Mouse (Mus musculus) intestine, postnatal 0 days (tissue): ENCODE measurements around the gene Dnajc22. TPM values are rescaled to one million over a fixed set of nuclear protein-coding genes. Genes with fewer than 3 reads are reported as not detected.

ENCODE experiments used
- ATAC-seq: fragments of 200-750 bp; cut with Nextera tagmentation; 2 replicates; pipeline ENCODE4 v1.8.0; 2017; ENCODE audit warnings: mild to moderate bottlenecking, moderate TSS enrichment, moderate library complexity
- H3K27ac ChIP-seq: fragments of 300-500 bp; sonication (generic); 2 replicates; pipeline ENCODE4 v1.5.1; 2014; ENCODE audit warnings: mild to moderate bottlenecking, low read depth, low read length, moderate library complexity
- H3K27me3 ChIP-seq: fragments of 300-500 bp; sonication (generic); replicated peaks from 2 replicates; pipeline ENCODE4 v1.6.1; 2014; ENCODE audit warnings: low read length, mixed read lengths; ENCODE audit not compliant: control insufficient read depth, insufficient read depth
- H3K36me3 ChIP-seq: fragments of 300-500 bp; sonication (generic); 2 replicates; pipeline ENCODE4 v1.6.1; 2014; ENCODE audit warnings: mild to moderate bottlenecking, moderate library complexity; ENCODE audit not compliant: control insufficient read depth, insufficient read depth
- H3K4me1 ChIP-seq: fragments of 300-500 bp; sonication (generic); replicated peaks from 2 replicates; pipeline ENCODE4 v1.6.1; 2014; ENCODE audit warnings: antibody characterized with exemption, low read length, mixed read lengths; ENCODE audit not compliant: control insufficient read depth, insufficient read depth
- H3K4me2 ChIP-seq: fragments of 300-500 bp; sonication (generic); replicated peaks from 2 replicates; pipeline ENCODE4 v1.6.1; 2014; ENCODE audit warnings: low read depth, mild to moderate bottlenecking, moderate library complexity
- H3K4me3 ChIP-seq: fragments of 300-500 bp; sonication (generic); 2 replicates; pipeline ENCODE4 v1.5.1; 2014; ENCODE audit warnings: low read depth, low read length
- H3K9ac ChIP-seq: fragments of 300-500 bp; sonication (generic); 2 replicates; pipeline ENCODE4 v1.6.1; 2014; ENCODE audit warnings: mild to moderate bottlenecking, low read depth, low read length
- H3K9me3 ChIP-seq: fragments of 300-500 bp; sonication (generic); 2 replicates; pipeline ENCODE4 v1.6.1; 2016; ENCODE audit warnings: mixed run types; ENCODE audit not compliant: control insufficient read depth
- CTCF ChIP-seq: sonication (generic); IDR thresholded peaks from 2 replicates; pipeline ENCODE4 v1.5.1; 2016; ENCODE audit warnings: low read depth, mild to moderate bottlenecking, control low read depth, antibody characterized with exemption, moderate library complexity
- WGBS: fragments of 180-500 bp; shearing (Covaris S2); extraction: QIAGEN DNeasy Blood & Tissue Kit; methylation state at CpG from one replicate; pipeline ENCODE4 v1.1.7; 2014; 5-methylcytosine and 5-hydroxymethylcytosine counted together
- polyA plus RNA-seq: library from polyadenylated mRNA; unstranded; fragments of >200 nt; fragmentation: Nextera tagmentation; extraction: Ambion mirVana; gene quantifications from 2 replicates; pipeline ENCODE4 v1.2.1, GENCODE M21; 2015

The Dnajc22 gene
- polyA plus RNA-seq, 1 experiment from 2014 or later = 55.7 TPM

- 79% methylated on average over 15 of the region's 15 CpGs for WGBS
- Histone ChIP-seq H3K9ac (no peak overlapping the region), H3K4me1 (peaks cover 5% of the 10 kb centered on the region), H3K27me3 (no peaks in the 10 kb centered on the region), H3K4me2 (no peak overlapping the region), H3K9me3 (no peaks in the 10 kb centered on the region), H3K36me3 (peaks cover 28% of the 10 kb centered on the region; the same call in 1 of the 2 replicates), H3K27ac (no peak overlapping the region), H3K4me3 (no peak overlapping the region)
- no peak for ATAC-seq
- no peak for TF ChIP-seq CTCF
Measured at GRCm38 (mm10) chr15:99078181-99078910, 14.6 kb upstream of the Dnajc22 start.

- H3K27ac ChIP-seq = no peak overlapping the region
- no peak overlapping the region for H3K9ac ChIP-seq
- H3K36me3 ChIP-seq = peaks cover 28% of the 10 kb centered on the region; the same call in 1 of the 2 replicates
- H3K4me2 ChIP-seq = no peak overlapping the region
- H3K4me3 ChIP-seq = no peak overlapping the region
- H3K4me1 ChIP-seq = no peaks in the 10 kb centered on the region; the same call in 1 of the 2 replicates
- TF ChIP-seq CTCF = no peak
- no peak for ATAC-seq
- no peaks in the 10 kb centered on the region for H3K27me3 ChIP-seq
- no peaks in the 10 kb centered on the region for H3K9me3 ChIP-seq
- 79% methylated on average over 3 of the region's 3 CpGs for WGBS
Measured at GRCm38 (mm10) chr15:99079804-99080203, 13.2 kb upstream of the Dnajc22 start.

GRCm38 (mm10) chr15:99082322-99082721, 10.6 kb upstream of the Dnajc22 start:
- no peak overlapping the region for H3K4me3 ChIP-seq
- H3K4me1 ChIP-seq = peaks cover 4% of the 10 kb centered on the region; the same call in 1 of the 2 replicates
- no peaks in the 10 kb centered on the region for H3K9me3 ChIP-seq
- peaks cover 20% of the 10 kb centered on the region; the same call in 1 of the 2 replicates for H3K36me3 ChIP-seq
- no peak overlapping the region for H3K9ac ChIP-seq
- no peak for ATAC-seq
- no peak for TF ChIP-seq CTCF
- WGBS = 96% methylated on average over 12 of the region's 12 CpGs
- H3K4me2 ChIP-seq = no peak overlapping the region
- no peak overlapping the region for H3K27ac ChIP-seq
- H3K27me3 ChIP-seq = peaks cover 11% of the 10 kb centered on the region

GRCm38 (mm10) chr15:99082840-99083239, 10.1 kb upstream of the Dnajc22 start:
- ATAC-seq = no peak
- Histone ChIP-seq H3K27ac (no peak overlapping the region), H3K9me3 (no peaks in the 10 kb centered on the region), H3K4me2 (no peak overlapping the region), H3K9ac (no peak overlapping the region), H3K4me3 (no peak overlapping the region), H3K4me1 (peaks cover 4% of the 10 kb centered on the region; the same call in 1 of the 2 replicates), H3K36me3 (peaks cover 15% of the 10 kb centered on the region; the same call in 1 of the 2 replicates), H3K27me3 (peaks cover 17% of the 10 kb centered on the region)
- 84% methylated on average over 16 of the region's 16 CpGs for WGBS
- TF ChIP-seq CTCF = no peak

GRCm38 (mm10) chr15:99083258-99083657, 9.7 kb upstream of the Dnajc22 start:
- 63% methylated on average over 9 of the region's 9 CpGs for WGBS
- Histone ChIP-seq H3K9me3 (no peaks in the 10 kb centered on the region), H3K36me3 (peaks cover 11% of the 10 kb centered on the region; the same call in 1 of the 2 replicates), H3K4me3 (no peak overlapping the region), H3K27me3 (peaks cover 21% of the 10 kb centered on the region), H3K27ac (no peak overlapping the region; the same call in 1 of the 2 replicates), H3K4me2 (peak overlapping the region; percentile 54), H3K9ac (no peak overlapping the region), H3K4me1 (peaks cover 4% of the 10 kb centered on the region; the same call in 1 of the 2 replicates)
- TF ChIP-seq CTCF = peak; percentile 82
- no peak for ATAC-seq

GRCm38 (mm10) chr15:99083867-99084557, 9.0 kb upstream of the Dnajc22 start:
- Histone ChIP-seq H3K9ac (no peak overlapping the region), H3K36me3 (peaks cover 11% of the 10 kb centered on the region; the same call in 1 of the 2 replicates)
- ATAC-seq = peak; percentile 76

More at GRCm38 (mm10) chr15:99083867-99084557, 9.0 kb upstream of the Dnajc22 start:
- WGBS = 10% methylated on average over 11 of the region's 11 CpGs
- TF ChIP-seq CTCF = no peak
- no peaks in the 10 kb centered on the region for H3K9me3 ChIP-seq
- H3K27ac ChIP-seq = peak overlapping the region; percentile 29; the same call in 1 of the 2 replicates
- H3K4me3 ChIP-seq = no peak overlapping the region
- H3K4me2 ChIP-seq = peak overlapping the region; percentile 54
- 0 out of 2 replicates have a peak, but pooled peaks cover 4% of the 10 kb centered on the region for H3K4me1 ChIP-seq
- H3K27me3 ChIP-seq = peaks cover 28% of the 10 kb centered on the region
